Mouse (Mus musculus) midbrain, embryonic 11.5 days (tissue): ENCODE results near the gene Slc45a1. TPM values are rescaled to one million over a fixed set of nuclear protein-coding genes. Genes with fewer than 3 reads are reported as not detected.

Experiments used
- ATAC-seq: fragments of 200-750 bp; cut with Nextera tagmentation; 2 replicates; pipeline ENCODE4 v1.8.0; 2017; ENCODE audit warnings: moderate TSS enrichment, moderate library complexity; ENCODE audit not compliant: low FRiP score
- DNase-seq: peaks from one replicate; pipeline ENCODE4 v3.0.0; 2015; ENCODE audit warnings: low spot score; ENCODE audit errors: missing footprints
- H3K27ac ChIP-seq: fragments of 300-500 bp; sonication (generic); 2 replicates; pipeline ENCODE4 v1.5.1; 2014; ENCODE audit warnings: low read depth, low read length
- H3K27me3 ChIP-seq: fragments of 300-500 bp; sonication (generic); 2 replicates; pipeline ENCODE4 v1.6.1; 2014; ENCODE audit warnings: mild to moderate bottlenecking, low read length, moderate library complexity, mixed read lengths; ENCODE audit not compliant: control insufficient read depth, insufficient read depth
- H3K36me3 ChIP-seq: fragments of 300-500 bp; sonication (generic); 2 replicates; pipeline ENCODE4 v1.6.1; 2014; ENCODE audit warnings: mild to moderate bottlenecking, low read length, moderate library complexity, mixed read lengths; ENCODE audit not compliant: control insufficient read depth, insufficient read depth
- H3K4me1 ChIP-seq: fragments of 300-500 bp; sonication (generic); 2 replicates; pipeline ENCODE4 v1.6.1; 2014; ENCODE audit warnings: low read length; ENCODE audit not compliant: control insufficient read depth, insufficient read depth
- H3K4me2 ChIP-seq: fragments of 300-500 bp; sonication (generic); 2 replicates; pipeline ENCODE4 v1.6.1; 2014; ENCODE audit warnings: mild to moderate bottlenecking, moderate library complexity
- H3K4me3 ChIP-seq: fragments of 300-500 bp; sonication (generic); 2 replicates; pipeline ENCODE4 v1.5.1; 2014; ENCODE audit warnings: low read depth, low read length
- H3K9ac ChIP-seq: fragments of 300-500 bp; sonication (generic); 2 replicates; pipeline ENCODE4 v1.6.1; 2014; ENCODE audit warnings: low read length
- H3K9me3 ChIP-seq: fragments of 300-500 bp; sonication (generic); 2 replicates; pipeline ENCODE4 v1.6.1; 2016; ENCODE audit warnings: low read length; ENCODE audit not compliant: control insufficient read depth
- WGBS: fragments of 180-500 bp; shearing (Covaris S2); extraction: QIAGEN DNeasy Blood & Tissue Kit; methylation state at CpG from one replicate; pipeline ENCODE4 v1.1.7; 2014; 5-methylcytosine and 5-hydroxymethylcytosine counted together
- polyA plus RNA-seq: library from polyadenylated mRNA; unstranded; fragments of >200 nt; fragmentation: Nextera tagmentation; extraction: Ambion mirVana; gene quantifications from 2 replicates; pipeline ENCODE4 v1.2.1, GENCODE M21; 2014

Gene Slc45a1
- polyA plus RNA-seq, 1 experiment from 2014 or later = 4.7 TPM

- Histone ChIP-seq H3K4me2 (no peak overlapping the region), H3K9ac (no peak overlapping the region), H3K4me1 (no peaks in the 10 kb centered on the region; the same call in 1 of the 2 replicates), H3K9me3 (no peaks in the 10 kb centered on the region), H3K4me3 (no peak overlapping the region), H3K27me3 (no peaks in the 10 kb centered on the region; the same call in 1 of the 2 replicates), H3K27ac (no peak overlapping the region), H3K36me3 (no peaks in the 10 kb centered on the region)
- 88% methylated on average over 10 of the region's 10 CpGs for WGBS
- DNase-seq = peak; percentile 57
- no peak for ATAC-seq
These were observed 13.8 kb upstream of the Slc45a1 start for GRCm38 (mm10) chr4:150665806-150666205.

GRCm38 (mm10) chr4:150664726-150665125 is 12.8 kb upstream of the Slc45a1 start:
- no peak for ATAC-seq
- whole genome bisulfite sequencing = 81% methylated on average over 7 of the region's 7 CpGs

GRCm38 (mm10) chr4:150663192-150663591 is 11.2 kb upstream of the Slc45a1 start:
- Histone ChIP-seq H3K36me3 (no peaks in the 10 kb centered on the region), H3K4me2 (no peak overlapping the region), H3K9ac (no peak overlapping the region), H3K4me1 (no peaks in the 10 kb centered on the region; the same call in 1 of the 2 replicates), H3K27ac (no peak overlapping the region), H3K27me3 (no peaks in the 10 kb centered on the region; the same call in 1 of the 2 replicates), H3K9me3 (no peaks in the 10 kb centered on the region), H3K4me3 (no peak overlapping the region)
- DNase-seq (peak; percentile 95), ATAC-seq (no peak)
- WGBS = 57% methylated on average over 12 of the region's 12 CpGs

More at GRCm38 (mm10) chr4:150664726-150665125, 12.8 kb upstream of the Slc45a1 start:
- DNase-seq = peak; percentile 82
- H3K9me3 ChIP-seq = no peaks in the 10 kb centered on the region
- H3K4me3 ChIP-seq = no peak overlapping the region
- H3K27me3 ChIP-seq = no peaks in the 10 kb centered on the region; the same call in 1 of the 2 replicates
- H3K27ac ChIP-seq = no peak overlapping the region
- H3K9ac ChIP-seq = no peak overlapping the region
- no peaks in the 10 kb centered on the region for H3K36me3 ChIP-seq
- no peaks in the 10 kb centered on the region; the same call in 1 of the 2 replicates for H3K4me1 ChIP-seq
- H3K4me2 ChIP-seq = no peak overlapping the region

- Histone ChIP-seq H3K4me2 (peak overlapping the region; percentile 22; the same call in 1 of the 2 replicates), H3K36me3 (no peaks in the 10 kb centered on the region), H3K9me3 (no peaks in the 10 kb centered on the region), H3K9ac (peak overlapping the region; percentile 9; the same call in 1 of the 2 replicates), H3K4me3 (no peak overlapping the region), H3K27me3 (no peaks in the 10 kb centered on the region; the same call in 1 of the 2 replicates), H3K27ac (no peak overlapping the region), H3K4me1 (no peaks in the 10 kb centered on the region; the same call in 1 of the 2 replicates)
- 7% methylated on average over 13 of the region's 13 CpGs for WGBS
- DNase-seq (peak; percentile 86), ATAC-seq (no peak)
These were observed 9.9 kb upstream of the Slc45a1 start for GRCm38 (mm10) chr4:150661886-150662285.

- Histone ChIP-seq H3K4me2 (no peak overlapping the region), H3K4me3 (no peak overlapping the region), H3K27me3 (no peaks in the 10 kb centered on the region; the same call in 1 of the 2 replicates), H3K4me1 (no peaks in the 10 kb centered on the region; the same call in 1 of the 2 replicates), H3K36me3 (no peaks in the 10 kb centered on the region), H3K9me3 (no peaks in the 10 kb centered on the region; the same call in 1 of the 2 replicates), H3K9ac (no peak overlapping the region), H3K27ac (no peak overlapping the region)
- WGBS = 78% methylated on average over 9 of the region's 9 CpGs
- peak; percentile 83 for DNase-seq
- ATAC-seq = no peak
These were observed 8.1 kb upstream of the Slc45a1 start for GRCm38 (mm10) chr4:150659926-150660610.

- DNase-seq (peak; percentile 84), ATAC-seq (no peak)
- Histone ChIP-seq H3K4me3 (no peak overlapping the region), H3K4me1 (peaks cover 5% of the 10 kb centered on the region; the same call in 1 of the 2 replicates), H3K9ac (no peak overlapping the region), H3K27ac (no peak overlapping the region), H3K9me3 (no peaks in the 10 kb centered on the region; the same call in 1 of the 2 replicates), H3K27me3 (peaks cover 7% of the 10 kb centered on the region; the same call in 1 of the 2 replicates), H3K4me2 (no peak overlapping the region), H3K36me3 (no peaks in the 10 kb centered on the region)
- 80% methylated on average over 6 of the region's 6 CpGs for WGBS
These were observed 4.5 kb upstream of the Slc45a1 start for GRCm38 (mm10) chr4:150656504-150656903.

- H3K4me1 ChIP-seq = peaks cover 5% of the 10 kb centered on the region; the same call in 1 of the 2 replicates
- H3K4me3 ChIP-seq = no peak overlapping the region
- peaks cover 7% of the 10 kb centered on the region; the same call in 1 of the 2 replicates for H3K27me3 ChIP-seq
- DNase-seq (peak; percentile 98), ATAC-seq (peak; percentile 66; the same call in 1 of the 2 replicates)
- H3K36me3 ChIP-seq = no peaks in the 10 kb centered on the region
- no peaks in the 10 kb centered on the region; the same call in 1 of the 2 replicates for H3K9me3 ChIP-seq
- H3K9ac ChIP-seq = no peak overlapping the region
- WGBS = 4% methylated on average over 17 of the region's 17 CpGs
- H3K4me2 ChIP-seq = 0 out of 2 replicates have a peak overlapping the region, but pooled peaks have one; percentile 22
- no peak overlapping the region for H3K27ac ChIP-seq
These were observed 4.0 kb upstream of the Slc45a1 start for GRCm38 (mm10) chr4:150655989-150656388.

GRCm38 (mm10) chr4:150653072-150653599 is 1.2 kb upstream of the Slc45a1 start:
- 48% methylated on average over 10 of the region's 11 CpGs for WGBS

GRCm38 (mm10) chr4:150649327-150649726 is 2.6 kb downstream of the Slc45a1 start:
- ATAC-seq (no peak), DNase-seq (no peak)
- Histone ChIP-seq H3K27ac (no peak overlapping the region), H3K9me3 (no peaks in the 10 kb centered on the region), H3K27me3 (peaks cover 7% of the 10 kb centered on the region; the same call in 1 of the 2 replicates), H3K36me3 (no peaks in the 10 kb centered on the region), H3K4me1 (peaks cover 5% of the 10 kb centered on the region; the same call in 1 of the 2 replicates), H3K4me3 (no peak overlapping the region), H3K4me2 (no peak overlapping the region), H3K9ac (no peak overlapping the region)
- 90% methylated on average over 5 of the region's 5 CpGs for WGBS

More at GRCm38 (mm10) chr4:150653072-150653599, 1.2 kb upstream of the Slc45a1 start:
- Histone ChIP-seq H3K4me3 (no peak overlapping the region), H3K27me3 (peaks cover 7% of the 10 kb centered on the region; the same call in 1 of the 2 replicates), H3K4me2 (no peak overlapping the region), H3K9me3 (no peaks in the 10 kb centered on the region; the same call in 1 of the 2 replicates), H3K36me3 (no peaks in the 10 kb centered on the region), H3K27ac (no peak overlapping the region), H3K4me1 (peaks cover 5% of the 10 kb centered on the region; the same call in 1 of the 2 replicates), H3K9ac (no peak overlapping the region)
- DNase-seq (peak; percentile 33), ATAC-seq (no peak)
